Mouse (Mus musculus) layer of hippocampus, adult 2 months (tissue): Measurements from ENCODE around the gene Rap2b. TPM values are rescaled to one million over a fixed set of nuclear protein-coding genes. Genes with fewer than 3 reads are reported as not detected.

Source experiments
- DNase-seq, 2 experiments: peaks; one replicate each; pipeline ENCODE4 v3.0.0; 2022; ENCODE audit warnings: low spot score in 2 of 2
- H3K27ac ChIP-seq: fragments of 200-600 bp; 2 replicates; pipeline ENCODE4 v1.8.1; 2022
- H3K4me3 ChIP-seq: fragments of 200-600 bp; 2 replicates; pipeline ENCODE4 v1.8.1; 2022; ENCODE audit warnings: mild to moderate bottlenecking
- CTCF ChIP-seq: fragments of 200-600 bp; conservative IDR thresholded peaks from 2 replicates; pipeline ENCODE4 v1.8.1; 2022; ENCODE audit warnings: antibody characterized with exemption, mild to moderate bottlenecking, moderate library complexity
- total RNA-seq, 2 experiments: library from RNA; stranded (reverse); gene quantifications; 2 replicates each; pipeline ENCODE4 v1.2.3; 2021

Rap2b gene
- total RNA-seq, 2 experiments from 2014 or later = 42.4 to 47.8 TPM

GRCm38 (mm10) chr3:61362821-61363160 lies 1.4 kb downstream of the Rap2b start:
- Histone ChIP-seq H3K4me3 (peak overlapping the region; percentile 79), H3K27ac (peak overlapping the region; percentile 97)
- TF ChIP-seq CTCF = no peak
- DNase-seq = no peak

GRCm38 (mm10) chr3:61363161-61363988 lies 1.9 kb downstream of the Rap2b start:
- H3K27ac ChIP-seq = peak overlapping the region; percentile 97
- TF ChIP-seq CTCF = no peak

DNA sequence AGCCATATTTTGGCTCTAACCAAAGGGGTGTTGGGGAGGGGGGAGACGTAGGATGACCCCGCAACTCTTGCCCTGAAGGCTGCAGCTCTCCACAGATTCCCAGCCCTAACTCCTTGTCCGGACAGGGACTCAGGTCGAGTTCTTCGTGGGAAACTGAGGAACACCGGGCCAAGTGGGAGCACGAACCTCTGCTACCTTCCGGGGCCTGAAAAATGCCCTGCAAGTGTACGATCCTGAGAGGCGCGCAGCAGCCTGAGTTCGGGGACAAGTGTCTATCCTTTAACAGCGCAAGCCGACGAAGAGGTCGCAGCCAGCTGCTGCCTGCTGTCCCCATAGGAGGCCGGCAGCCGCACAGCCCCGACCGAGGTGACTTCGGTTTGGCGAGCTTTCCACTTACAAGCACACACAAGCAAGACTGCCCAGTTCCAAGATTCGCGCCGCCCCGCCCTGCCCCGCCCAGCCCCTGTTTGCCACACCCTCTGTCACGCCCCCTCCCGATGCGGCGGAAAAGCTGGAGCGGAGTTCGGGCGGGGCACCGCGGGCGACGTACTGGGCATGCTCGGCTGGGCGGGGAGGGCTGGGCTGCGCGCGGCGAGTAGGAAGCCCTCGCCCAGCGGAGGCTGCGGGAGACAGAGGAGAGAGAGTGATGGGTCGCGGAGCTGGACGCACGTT lies 2.7 kb downstream of the Rap2b start:
- H3K27ac ChIP-seq = peak overlapping the region; percentile 97
- peak; percentile 95 to 98 for DNase-seq
- peak overlapping the region; percentile 79 for H3K4me3 ChIP-seq
- TF ChIP-seq CTCF = no peak

More at GRCm38 (mm10) chr3:61363161-61363988, 1.9 kb downstream of the Rap2b start:
- peak; percentile 93 to 97 for DNase-seq
- H3K4me3 ChIP-seq = peak overlapping the region; percentile 79

DNA sequence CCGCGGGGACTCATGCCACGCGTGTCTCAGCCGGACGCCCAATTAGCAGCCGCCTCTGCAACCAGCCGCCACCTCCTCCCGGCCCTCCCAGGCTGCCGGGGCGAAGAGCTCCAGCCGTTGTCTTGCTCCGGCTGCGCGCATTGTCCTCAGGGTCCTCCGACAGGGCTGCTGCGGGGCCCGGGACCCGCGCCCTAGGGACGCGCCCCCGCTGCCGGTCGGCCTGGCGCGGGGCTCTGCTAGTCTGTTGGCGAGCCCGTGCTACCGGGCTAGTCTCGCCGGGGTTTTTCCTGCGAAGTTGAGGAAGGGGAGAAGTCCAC lies 3.2 kb downstream of the Rap2b start:
- DNase-seq = no peak
- peak overlapping the region; percentile 97 for H3K27ac ChIP-seq
- no peak for TF ChIP-seq CTCF
- peak overlapping the region; percentile 79 for H3K4me3 ChIP-seq

GRCm38 (mm10) chr3:61364978-61365778 lies 3.7 kb downstream of the Rap2b start:
- no peak; the same call in 1 of the 2 replicates for TF ChIP-seq CTCF
- Histone ChIP-seq H3K27ac (peak overlapping the region; percentile 97), H3K4me3 (peak overlapping the region; percentile 79)
- peak in 1 of 2 experiments; percentile 35 for DNase-seq

DNA sequence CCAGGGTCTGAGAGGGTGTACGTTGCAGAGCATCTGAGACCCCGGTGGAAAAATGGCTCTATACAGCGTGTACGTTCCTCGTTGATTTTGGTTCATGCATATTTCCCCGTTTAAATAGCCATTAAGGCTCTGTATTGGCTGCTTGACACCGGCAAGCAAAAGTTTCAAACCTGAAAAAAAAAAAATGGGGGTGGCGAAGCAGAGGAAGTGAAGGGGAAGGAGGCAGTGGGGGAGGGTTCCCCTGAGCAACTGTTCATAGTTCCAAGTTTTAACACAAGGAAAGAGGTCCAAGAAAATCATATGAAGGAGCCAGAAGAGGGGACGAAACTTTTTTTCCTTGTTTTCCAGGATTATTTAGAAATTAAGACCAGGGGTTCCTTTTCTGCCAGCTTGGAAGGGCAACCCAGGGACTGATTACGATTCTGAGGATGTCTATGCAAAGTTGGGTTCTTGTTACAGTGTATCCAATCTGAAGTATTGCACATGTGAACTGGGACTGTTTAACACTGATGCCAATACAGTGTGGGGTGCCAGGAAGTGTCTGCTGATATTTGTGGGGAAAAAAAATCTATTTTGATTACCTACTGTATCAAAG lies 4.4 kb downstream of the Rap2b start, which contains the start of gene B430305J03Rik:
Gene B430305J03Rik, minus strand, starts transcription at position 173 of the 595 bp plus-strand sequence.
- peak within 1 kb of the TSS; percentile 79 for H3K4me3 ChIP-seq
- no peak for TF ChIP-seq CTCF
- DNase-seq = no peak

GRCm38 (mm10) chr3:61368446-61368845 lies 7.0 kb downstream of the Rap2b start:
- no peak for TF ChIP-seq CTCF
- Histone ChIP-seq H3K4me3 (peak overlapping the region; percentile 79), H3K27ac (no peak overlapping the region)
- no peak for DNase-seq

More for the DNA sequence above, 4.4 kb downstream of the Rap2b start, which contains the start of gene B430305J03Rik:
- H3K27ac ChIP-seq = peak within 1 kb of the TSS; percentile 97

DNA sequence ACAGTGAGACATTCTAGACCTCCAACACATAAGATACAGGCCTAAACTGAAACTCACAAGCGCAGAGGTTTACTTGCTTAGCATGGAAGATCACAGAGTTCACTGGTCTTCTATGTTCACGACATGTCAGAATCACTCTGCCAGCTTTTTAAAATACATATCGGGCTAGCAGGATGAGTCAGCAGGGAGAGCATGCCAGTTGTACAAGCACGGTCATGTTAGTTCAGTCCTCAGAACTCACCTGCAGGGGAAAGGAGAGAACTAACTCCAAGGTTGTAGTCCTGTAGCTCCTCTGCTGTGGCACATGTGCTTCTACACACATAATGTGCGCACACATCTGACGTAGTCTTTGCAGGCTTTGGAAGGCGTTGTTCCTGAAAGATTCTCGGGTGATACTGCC lies 14.6 kb downstream of the Rap2b start:
- DNase-seq = no peak
- Histone ChIP-seq H3K27ac (no peak overlapping the region), H3K4me3 (no peak overlapping the region)
- TF ChIP-seq CTCF = no peak

- no peak overlapping the region for H3K27ac ChIP-seq
- H3K4me3 ChIP-seq = no peak overlapping the region
- DNase-seq = no peak
- no peak for TF ChIP-seq CTCF
These were observed 24.9 kb downstream of the Rap2b start for GRCm38 (mm10) chr3:61386368-61386767.

DNA sequence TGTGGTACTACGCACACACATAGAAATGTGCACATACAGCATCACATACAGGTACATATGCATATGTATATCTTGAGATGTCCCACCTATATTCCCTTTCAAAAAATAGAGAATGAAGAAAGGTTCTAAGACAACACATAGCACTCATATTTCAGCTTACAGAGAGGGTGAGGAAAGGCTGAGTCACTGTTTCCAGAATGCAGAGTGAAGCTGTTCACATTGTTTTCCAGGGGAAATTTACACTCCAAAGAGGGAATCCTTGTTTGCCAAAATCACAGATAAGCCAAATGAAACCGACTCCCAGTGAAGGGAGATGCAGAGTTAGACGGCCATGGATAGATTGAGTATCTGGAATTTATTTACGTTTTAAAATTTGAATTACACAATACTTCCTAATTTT lies 30.1 kb downstream of the Rap2b start:
- no peak for TF ChIP-seq CTCF
- no peak overlapping the region for H3K4me3 ChIP-seq

DNA sequence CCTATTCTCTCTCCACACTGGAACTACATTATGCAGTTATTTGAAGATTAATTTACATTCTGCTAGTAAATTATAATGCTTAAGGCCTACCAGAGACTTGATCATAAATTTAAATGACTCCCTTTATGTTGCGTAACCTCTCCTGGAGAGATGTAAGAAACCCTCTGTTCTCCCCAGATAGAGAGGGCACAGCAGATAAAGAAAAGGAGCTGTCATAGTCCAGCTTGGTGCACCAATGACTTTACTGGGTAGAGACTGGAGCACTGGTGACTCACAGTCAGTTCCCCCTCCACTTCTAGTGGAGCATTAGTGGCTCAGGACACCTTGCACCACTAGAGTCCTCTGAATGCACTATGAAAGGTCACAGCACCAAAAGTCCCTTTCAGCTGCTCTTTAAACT lies 31.4 kb downstream of the Rap2b start:
- Histone ChIP-seq H3K4me3 (no peak overlapping the region), H3K27ac (no peak overlapping the region)
- no peak for TF ChIP-seq CTCF
- no peak for DNase-seq

More for the DNA sequence above, 30.1 kb downstream of the Rap2b start:
- DNase-seq = no peak
- no peak overlapping the region for H3K27ac ChIP-seq

GRCm38 (mm10) chr3:61393520-61393919 lies 32.1 kb downstream of the Rap2b start:
- Histone ChIP-seq H3K4me3 (no peak overlapping the region), H3K27ac (no peak overlapping the region)
- TF ChIP-seq CTCF = no peak
- no peak for DNase-seq

DNA sequence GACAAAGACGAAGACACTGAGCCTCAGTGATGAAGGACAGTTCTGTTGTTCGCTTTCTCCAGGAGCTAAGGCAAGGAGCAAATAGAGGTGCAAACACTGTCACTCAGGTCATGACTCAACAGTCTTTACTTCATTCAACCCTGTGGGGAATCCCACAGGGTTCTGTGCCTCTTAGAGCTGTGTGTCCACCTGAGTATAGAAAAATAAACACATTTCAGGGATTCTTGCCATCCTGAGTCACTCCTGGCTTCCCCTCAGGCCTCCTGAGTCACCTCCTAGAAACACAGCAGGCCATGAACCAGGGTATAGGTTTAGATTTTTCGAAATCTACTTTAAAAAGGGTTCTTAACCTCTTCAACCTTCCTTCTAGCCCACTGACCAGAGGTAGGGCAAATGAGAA lies 33.9 kb downstream of the Rap2b start:
- H3K27ac ChIP-seq = no peak overlapping the region

More for the DNA sequence above, 33.9 kb downstream of the Rap2b start:
- H3K4me3 ChIP-seq = no peak overlapping the region
- TF ChIP-seq CTCF = no peak
- DNase-seq = no peak
